Mouse (Mus musculus) frontal cortex, postnatal 14 days (tissue): Measurements from ENCODE around the gene Fam234a.
"Not testable (repeated sequence)": the region's sequence is repeated elsewhere in the genome, so short reads cannot be mapped to it uniquely, and the experiment has no call there.

Experiments
- DNase-seq, 2 experiments: peaks; one replicate each; pipeline ENCODE4 v3.0.0; 2022; ENCODE audit warnings: low spot score in 2 of 2

Gene Fam234a

DNA sequence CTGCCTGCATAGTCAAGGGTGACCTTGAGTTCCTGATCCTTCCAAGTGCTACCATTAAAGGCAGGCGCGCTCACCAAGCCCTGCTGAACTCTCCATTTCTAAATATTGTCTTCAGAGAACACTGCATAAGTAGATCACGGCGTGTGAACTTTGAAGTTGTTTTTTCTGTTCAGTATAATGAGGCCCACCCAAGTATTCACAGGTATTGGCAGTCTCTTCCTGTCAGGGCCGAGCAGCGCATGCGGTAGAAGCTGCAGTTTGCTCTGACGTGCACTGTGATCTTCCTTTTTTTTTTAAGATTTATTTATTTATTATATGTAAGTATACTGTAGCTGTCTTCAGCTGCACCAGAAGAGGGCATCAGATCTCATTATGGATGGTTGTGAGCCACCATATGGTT, 9.7 kb downstream of the Fam234a start:
- no peak for DNase-seq

GRCm38 (mm10) chr17:26232863-26233262, 11.2 kb downstream of the Fam234a start:
- no peak for DNase-seq

- DNase-seq: no peak
These were observed 12.9 kb downstream of the Fam234a start for GRCm38 (mm10) chr17:26231156-26231555.

- no peak for DNase-seq
These were observed 14.3 kb downstream of the Fam234a start for GRCm38 (mm10) chr17:26229776-26230175.

DNA sequence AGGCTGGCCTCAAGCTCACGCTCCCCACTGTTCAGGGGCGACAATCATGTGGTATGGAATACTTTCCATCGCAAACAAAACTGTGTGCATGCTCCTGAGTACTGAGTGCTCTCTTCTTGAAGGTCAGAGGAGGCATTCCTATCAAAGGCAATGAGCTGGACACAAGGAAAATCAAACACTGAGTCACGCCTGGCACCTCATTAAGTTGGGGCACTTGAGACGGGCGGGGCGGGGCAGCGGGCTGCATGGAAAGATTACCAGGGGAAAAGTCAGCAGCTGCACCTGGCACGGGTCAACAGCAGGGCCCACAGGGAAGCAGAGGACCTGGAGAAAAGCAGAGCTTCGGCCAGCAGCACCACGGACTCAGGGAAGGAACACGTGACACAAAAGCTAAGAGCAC, 18.9 kb downstream of the Fam234a start:
- no peak for DNase-seq

- DNase-seq: no peak
These were observed 22.5 kb downstream of the Fam234a start for GRCm38 (mm10) chr17:26221508-26221907.

- DNase-seq: no peak
These were observed 31.4 kb downstream of the Fam234a start for GRCm38 (mm10) chr17:26212681-26213080.

DNA sequence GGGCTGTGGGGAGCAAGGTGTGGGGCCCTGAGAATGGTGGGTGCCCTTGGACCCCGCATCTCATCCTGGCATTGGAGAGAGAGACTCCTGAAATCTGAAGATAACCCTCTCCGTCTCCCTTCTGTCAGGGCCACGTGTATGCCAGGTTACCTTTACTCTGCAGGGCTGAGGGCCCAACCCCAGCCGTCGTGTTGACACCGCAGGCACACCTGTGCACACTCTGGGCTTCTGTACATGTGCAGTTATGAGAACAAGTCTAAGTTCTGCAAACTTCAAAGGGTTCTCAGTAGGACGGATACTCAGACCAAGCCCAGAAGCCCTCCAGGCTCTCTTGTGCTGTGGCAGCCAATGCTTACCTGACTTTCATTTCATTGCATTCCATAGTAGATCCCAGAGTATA, 31.8 kb downstream of the Fam234a start:
- DNase-seq: no peak

- DNase-seq: no peak
These were observed 36.4 kb downstream of the Fam234a start, which contains the start of gene Arhgdig for GRCm38 (mm10) chr17:26207686-26208085. TSS of gene Arhgdig (minus strand) at chr17:26207786.

GRCm38 (mm10) chr17:26206392-26206791, 37.6 kb downstream of the Fam234a start:
- no peak for DNase-seq

DNA sequence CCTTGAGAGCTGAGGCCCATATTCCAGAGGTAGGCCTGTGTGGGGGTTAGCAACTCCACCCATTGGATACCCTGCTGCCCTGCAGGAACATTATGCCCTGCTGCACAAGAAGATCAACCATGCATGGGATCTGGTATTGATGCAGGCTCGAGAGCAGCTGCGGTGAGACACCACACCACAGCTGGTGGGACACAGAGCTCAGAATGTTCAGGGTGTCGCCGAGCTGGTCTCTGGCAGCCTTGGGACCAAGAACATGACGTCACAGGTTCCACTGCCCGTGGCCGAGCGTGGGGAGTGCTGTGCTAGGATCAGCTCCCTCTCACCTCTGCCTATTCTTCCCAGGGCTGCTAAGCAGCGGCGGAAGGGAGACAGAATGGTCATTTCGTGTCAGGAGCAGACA, 39.3 kb downstream of the Fam234a start:
- no peak for DNase-seq

GRCm38 (mm10) chr17:26203321-26203811, 40.7 kb downstream of the Fam234a start:
- peak; percentile 62 to 64 for DNase-seq

GRCm38 (mm10) chr17:26202737-26203136, 41.3 kb downstream of the Fam234a start, which contains the start of gene Rgs11:
TSS of gene Rgs11 (plus strand) at chr17:26202951.
- peak in 1 of 2 experiments; percentile 49 for DNase-seq

DNA sequence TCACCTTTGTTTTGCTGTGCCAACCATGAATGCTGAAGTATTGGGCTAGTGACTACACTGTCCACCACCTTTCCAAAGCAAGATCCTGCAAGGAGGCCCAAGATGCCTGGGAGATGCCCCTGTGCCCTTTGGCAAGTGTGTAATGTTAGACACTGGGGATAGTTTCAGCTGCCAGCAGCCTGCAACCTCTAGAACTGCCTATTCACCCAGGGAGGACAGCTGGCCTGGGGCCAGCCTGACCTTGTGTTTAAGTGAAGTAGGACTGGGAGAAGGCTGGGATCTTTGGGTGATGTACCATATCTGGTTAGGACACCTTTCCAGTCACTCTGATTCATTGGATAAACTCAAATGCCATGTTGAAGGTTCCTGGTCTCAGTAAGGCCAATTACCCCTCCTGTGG, 42.0 kb downstream of the Fam234a start:
- no peak for DNase-seq

GRCm38 (mm10) chr17:26200831-26201705, 43.0 kb downstream of the Fam234a start:
- DNase-seq: no peak

GRCm38 (mm10) chr17:26198892-26199291, 45.1 kb downstream of the Fam234a start, which contains the start of gene Pdia2:
TSS of gene Pdia2 (minus strand) at chr17:26199087.
- DNase-seq: no peak

DNA sequence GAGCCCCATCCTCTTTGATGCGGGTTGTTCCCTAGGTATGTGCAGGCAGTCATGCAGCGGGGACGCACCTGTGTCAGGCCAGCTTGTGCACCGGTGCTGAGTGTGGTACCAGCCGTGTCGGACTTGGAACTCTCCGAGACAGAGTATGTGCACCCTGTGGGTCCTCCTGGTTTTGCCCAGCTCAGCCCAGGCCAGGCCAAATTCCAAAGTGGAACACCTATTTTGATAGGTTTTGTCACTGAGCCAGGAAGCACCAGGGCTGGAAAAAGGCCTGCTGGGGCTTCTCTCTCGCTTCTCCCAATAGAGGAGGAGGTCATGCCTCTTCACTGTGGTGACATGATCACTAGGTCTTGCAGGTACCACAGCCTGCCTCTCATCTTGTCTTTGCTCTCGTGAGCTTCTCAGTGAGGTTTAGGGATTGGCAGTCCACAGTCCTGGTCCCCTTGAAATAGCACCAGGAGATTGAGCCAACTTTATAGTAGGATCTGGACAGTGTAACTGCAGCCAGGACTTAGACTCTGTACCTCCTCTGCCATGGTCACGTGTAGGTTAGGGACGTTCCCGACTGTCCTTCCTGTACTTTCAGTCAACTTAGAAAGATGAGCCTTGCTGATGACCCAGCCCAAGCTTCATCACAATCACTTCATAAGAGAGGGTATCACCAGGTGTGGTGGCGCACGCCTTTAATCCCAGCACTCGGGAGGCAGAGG, 51.4 kb downstream of the Fam234a start:
- no peak for DNase-seq

DNA sequence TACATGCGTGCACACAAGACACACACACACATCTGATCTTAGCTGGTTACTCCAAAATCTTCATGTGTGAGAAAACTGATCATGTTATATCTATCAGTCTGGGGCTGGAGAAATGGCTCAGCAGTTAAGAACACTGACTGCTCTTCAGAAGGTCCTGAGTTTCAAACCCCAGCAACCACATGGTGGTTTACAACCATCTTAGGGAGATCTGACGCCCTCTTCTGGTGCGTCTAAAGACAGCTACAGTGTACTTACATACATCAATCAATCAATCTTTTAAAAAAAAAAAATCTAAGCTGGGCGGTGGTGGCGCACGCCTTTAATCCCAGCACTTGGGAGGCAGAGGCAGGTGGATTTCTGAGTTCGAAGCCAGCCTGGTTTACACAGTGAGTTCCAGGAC, 52.6 kb downstream of the Fam234a start:
- not testable (repeated sequence) for DNase-seq

DNA sequence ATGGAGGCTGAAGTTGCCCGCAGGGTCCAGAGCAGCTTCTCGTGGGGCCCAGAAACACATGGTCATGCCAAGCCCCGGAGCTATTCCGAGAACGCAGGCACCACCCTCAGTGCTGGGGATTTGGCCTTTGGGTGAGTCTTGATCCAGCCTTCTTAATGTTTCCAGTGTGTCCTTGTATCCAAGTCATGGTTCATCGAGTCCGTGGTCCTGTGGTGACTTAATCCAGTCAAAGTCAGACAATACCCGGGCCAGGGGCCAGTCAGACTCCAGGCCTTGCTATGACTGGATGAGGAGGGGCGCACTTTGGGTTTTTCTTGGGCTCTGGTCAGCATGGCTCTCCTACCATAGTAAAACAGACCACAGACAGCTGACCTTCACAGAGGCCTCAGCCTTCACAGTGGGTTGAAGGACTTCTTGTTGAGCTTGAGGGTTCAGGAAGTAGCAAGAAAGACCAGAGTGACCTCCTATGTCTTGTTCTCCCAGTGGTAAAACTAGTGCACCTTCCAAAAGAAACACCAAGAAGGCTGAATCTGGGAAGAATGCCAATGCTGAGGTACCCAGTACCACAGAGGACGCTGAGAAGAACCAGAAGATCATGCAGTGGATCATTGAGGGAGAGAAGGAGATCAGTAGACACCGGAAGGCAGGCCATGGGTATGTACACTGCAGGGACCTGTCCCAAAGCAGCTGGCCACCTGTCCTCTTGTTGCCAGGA, 55.8 kb downstream of the Fam234a start:
- DNase-seq: no peak

- no peak for DNase-seq
These were observed 56.5 kb downstream of the Fam234a start for GRCm38 (mm10) chr17:26187592-26187991.

DNA sequence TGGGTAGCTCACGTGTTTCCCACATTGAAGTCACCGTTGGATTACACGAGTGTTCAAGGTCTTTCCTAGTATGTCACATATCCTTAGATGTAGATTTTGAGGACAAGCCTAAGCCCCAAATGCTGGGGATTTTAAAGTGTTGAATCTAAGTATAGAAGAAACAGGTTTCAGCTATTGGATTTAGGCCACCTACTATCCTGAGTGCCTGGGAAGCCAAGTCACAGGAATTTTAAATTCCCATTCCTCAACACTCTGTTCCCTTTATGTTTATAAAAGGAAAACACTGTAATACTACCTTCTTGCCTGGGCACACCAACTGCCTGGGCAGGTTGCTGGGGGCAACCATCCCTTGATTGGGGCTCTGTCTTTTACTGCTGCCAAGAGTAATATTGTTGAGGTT, 62.9 kb downstream of the Fam234a start:
- DNase-seq: no peak

- no peak for DNase-seq
These were observed 65.4 kb downstream of the Fam234a start for GRCm38 (mm10) chr17:26178611-26179010.
